Mouse (Mus musculus): ENCODE results near the gene Cnot8. TPM values are rescaled to one million over a fixed set of nuclear protein-coding genes. Genes with fewer than 3 reads are reported as not detected.
A peak's percentile ranks its signal among the peaks of the same experiment; 100 is the strongest.

Cnot8 gene
- polyA plus RNA-seq, 1 experiment from 2014 or later, result 69.9 TPM

GRCm38 (mm10) chr11:58126397-58127160 lies 22.6 kb downstream of the Cnot8 start:
- no peaks in the 10 kb centered on the region for H3K4me1 ChIP-seq (replicated peaks; ENCODE audit: insufficient read depth, low read length)
- DNase-seq (ENCODE audit: low spot score), result peak; percentile 75
- no peak overlapping the region for H3K4me3 ChIP-seq (replicated peaks; ENCODE audit: low read depth, low read length)
- H3K27me3 ChIP-seq (ENCODE audit: insufficient read depth, low read length), result no peaks in the 10 kb centered on the region
- no peak for ATAC-seq (replicated peaks; ENCODE audit: low FRiP score, low read depth)
- peak; percentile 58 for TF ChIP-seq CTCF (IDR thresholded peaks at IDR 0.05; ENCODE audit: low read depth)
- peaks cover 44% of the 10 kb centered on the region for H3K36me3 ChIP-seq (ENCODE audit: insufficient read depth, low read length)
- no peak overlapping the region for H3K4me2 ChIP-seq (ENCODE audit: low read length)
- WGBS, result 23% methylated on average over 7 of the region's 7 CpGs
- H3K9ac ChIP-seq (ENCODE audit: low read depth, low read length), result no peak overlapping the region
- H3K9me3 ChIP-seq (replicated peaks; ENCODE audit: low read length), result no peaks in the 10 kb centered on the region
- no peak overlapping the region for H3K27ac ChIP-seq

GRCm38 (mm10) chr11:58127544-58127943 lies 23.6 kb downstream of the Cnot8 start:
- ATAC-seq (replicated peaks; ENCODE audit: low FRiP score, low read depth) (no peak), DNase-seq (ENCODE audit: low spot score) (no peak)
- H3K36me3 ChIP-seq (ENCODE audit: insufficient read depth, low read length), result peaks cover 42% of the 10 kb centered on the region
- no peaks in the 10 kb centered on the region for H3K4me1 ChIP-seq (replicated peaks; ENCODE audit: insufficient read depth, low read length)
- no peak overlapping the region for H3K9ac ChIP-seq (ENCODE audit: low read depth, low read length)
- no peaks in the 10 kb centered on the region for H3K27me3 ChIP-seq (ENCODE audit: insufficient read depth, low read length)
- no peaks in the 10 kb centered on the region for H3K9me3 ChIP-seq (replicated peaks; ENCODE audit: low read length)
- TF ChIP-seq CTCF (IDR thresholded peaks at IDR 0.05; ENCODE audit: low read depth), result no peak
- no peak overlapping the region for H3K4me2 ChIP-seq (ENCODE audit: low read length)
- 91% methylated on average over 2 of the region's 2 CpGs for WGBS
- H3K27ac ChIP-seq, result no peak overlapping the region
- H3K4me3 ChIP-seq (replicated peaks; ENCODE audit: low read depth, low read length), result no peak overlapping the region

- peak; percentile 74 for DNase-seq (ENCODE audit: low spot score)
- Histone ChIP-seq H3K4me1 (replicated peaks; ENCODE audit: insufficient read depth, low read length) (no peaks in the 10 kb centered on the region), H3K27me3 (ENCODE audit: insufficient read depth, low read length) (no peaks in the 10 kb centered on the region), H3K27ac (no peak overlapping the region), H3K4me3 (replicated peaks; ENCODE audit: low read depth, low read length) (no peak overlapping the region), H3K36me3 (ENCODE audit: insufficient read depth, low read length) (peaks cover 55% of the 10 kb centered on the region), H3K9me3 (replicated peaks; ENCODE audit: low read length) (no peaks in the 10 kb centered on the region), H3K4me2 (ENCODE audit: low read length) (no peak overlapping the region), H3K9ac (ENCODE audit: low read depth, low read length) (no peak overlapping the region)
- ATAC-seq (replicated peaks; ENCODE audit: low FRiP score, low read depth), result no peak; the same call in 1 of the 2 replicates
- TF ChIP-seq CTCF (IDR thresholded peaks at IDR 0.05; ENCODE audit: low read depth), result no peak
- WGBS, result 18% methylated on average over 6 of the region's 6 CpGs
Measured at GRCm38 (mm10) chr11:58129302-58129843, 25.4 kb downstream of the Cnot8 start.

GRCm38 (mm10) chr11:58132026-58132425 lies 28.1 kb downstream of the Cnot8 start:
- no peak overlapping the region for H3K27ac ChIP-seq
- peaks cover 70% of the 10 kb centered on the region for H3K36me3 ChIP-seq (ENCODE audit: insufficient read depth, low read length)
- no peak overlapping the region for H3K4me3 ChIP-seq (replicated peaks; ENCODE audit: low read depth, low read length)
- no peak overlapping the region for H3K9ac ChIP-seq (ENCODE audit: low read depth, low read length)
- no peak overlapping the region for H3K4me2 ChIP-seq (ENCODE audit: low read length)
- no peaks in the 10 kb centered on the region for H3K27me3 ChIP-seq (ENCODE audit: insufficient read depth, low read length)
- ATAC-seq (replicated peaks; ENCODE audit: low FRiP score, low read depth) (no peak), DNase-seq (ENCODE audit: low spot score) (no peak)
- no peak for TF ChIP-seq CTCF (IDR thresholded peaks at IDR 0.05; ENCODE audit: low read depth)
- no peaks in the 10 kb centered on the region for H3K9me3 ChIP-seq (replicated peaks; ENCODE audit: low read length)
- no peaks in the 10 kb centered on the region for H3K4me1 ChIP-seq (replicated peaks; ENCODE audit: insufficient read depth, low read length)
- 90% methylated on average over 3 of the region's 3 CpGs for WGBS

GRCm38 (mm10) chr11:58134869-58135268 lies 30.9 kb downstream of the Cnot8 start:
- H3K27ac ChIP-seq, result no peak overlapping the region
- TF ChIP-seq CTCF (IDR thresholded peaks at IDR 0.05; ENCODE audit: low read depth), result no peak
- DNase-seq (ENCODE audit: low spot score), result no peak
- no peak for ATAC-seq (replicated peaks; ENCODE audit: low FRiP score, low read depth)
- no peaks in the 10 kb centered on the region for H3K4me1 ChIP-seq (replicated peaks; ENCODE audit: insufficient read depth, low read length)
- H3K36me3 ChIP-seq (ENCODE audit: insufficient read depth, low read length), result peaks cover 68% of the 10 kb centered on the region
- no peaks in the 10 kb centered on the region for H3K27me3 ChIP-seq (ENCODE audit: insufficient read depth, low read length)
- H3K4me3 ChIP-seq (replicated peaks; ENCODE audit: low read depth, low read length), result no peak overlapping the region
- no peaks in the 10 kb centered on the region for H3K9me3 ChIP-seq (replicated peaks; ENCODE audit: low read length)
- H3K9ac ChIP-seq (ENCODE audit: low read depth, low read length), result no peak overlapping the region
- H3K4me2 ChIP-seq (ENCODE audit: low read length), result no peak overlapping the region

- H3K27me3 ChIP-seq (ENCODE audit: insufficient read depth, low read length), result no peaks in the 10 kb centered on the region
- H3K27ac ChIP-seq, result no peak overlapping the region
- DNase-seq (ENCODE audit: low spot score), result no peak
- no peak for ATAC-seq (replicated peaks; ENCODE audit: low FRiP score, low read depth)
- H3K36me3 ChIP-seq (ENCODE audit: insufficient read depth, low read length), result peaks cover 68% of the 10 kb centered on the region
- H3K9ac ChIP-seq (ENCODE audit: low read depth, low read length), result no peak overlapping the region
- no peaks in the 10 kb centered on the region for H3K4me1 ChIP-seq (replicated peaks; ENCODE audit: insufficient read depth, low read length)
- TF ChIP-seq CTCF (IDR thresholded peaks at IDR 0.05; ENCODE audit: low read depth), result no peak
- H3K4me3 ChIP-seq (replicated peaks; ENCODE audit: low read depth, low read length), result no peak overlapping the region
- no peaks in the 10 kb centered on the region for H3K9me3 ChIP-seq (replicated peaks; ENCODE audit: low read length)
- H3K4me2 ChIP-seq (ENCODE audit: low read length), result no peak overlapping the region
Measured at GRCm38 (mm10) chr11:58135296-58135695, 31.3 kb downstream of the Cnot8 start.

All from kidney, postnatal 0 days (tissue).